Comparison of ENCODE assay signal across 9 mouse cellular contexts in genomic region chr2:50003866-50004265, GRCm38 (mm10).
"Had no signal": no experiment of that assay in that cellular context is flagged by ENCODE, and none has a peak within 500 bp of the region (broad histone marks: within the 10 kb centered on the region; RNA-seq: fewer than 3 reads in every experiment).

No protein-coding gene starts in this region.

- DNase-seq: kidney, postnatal 25 days; layer of hippocampus, adult 9-11 months; liver; lung, adult 18-20 months; lung, postnatal 10 days; lung, postnatal 36 days; right cerebral cortex, postnatal 25 days; thymus, adult 18-20 months; thymus, postnatal 36 days had no signal
